Mouse (Mus musculus) intestine, embryonic 14.5 days (tissue): ENCODE results near the gene Ube2l3. TPM values are rescaled to one million over a fixed set of nuclear protein-coding genes. Genes with fewer than 3 reads are reported as not detected.
A peak's percentile ranks its signal among the peaks of the same experiment; 100 is the strongest.

Source experiments
- microRNA counts: library from miRNA; unstranded; fragments of <30 nt; microRNA quantifications from one replicate; lab custom pipeline; 2016
- microRNA-seq: library from miRNA; unstranded; fragments of <30 nt; microRNA quantifications from one replicate; pipeline ENCODE4, GENCODE M21; 2016
- polyA plus RNA-seq: library from polyadenylated mRNA; unstranded; fragments of >200 nt; fragmentation: Nextera tagmentation; extraction: Ambion mirVana; gene quantifications from 2 replicates; pipeline ENCODE4 v1.2.1, GENCODE M21; 2014

The Ube2l3 gene
- polyA plus RNA-seq, 1 experiment from 2014 or later, result 345 TPM

MicroRNAs encoded within 50 kb of the gene (microRNA counts, 519-probe panel; counts per million panel counts)
- microRNA mmu-miR-130b (lab: Ali Mortazavi, UCI) (5,004 counts per million, percentile 85 among the panel's probes with 10 or more counts), microRNA mmu-miR-301b (lab: Ali Mortazavi, UCI) (3,385 counts per million, percentile 44 among the panel's probes with 10 or more counts)

Small RNA genes lying within 50 kb of the gene (microRNA-seq; reads per million reads assigned to microRNA genes)
- gene Mir130b, result 9,168 reads per million, percentile 95 among the genes with 10 or more reads in this experiment
- gene Mir301b, result 166 reads per million, percentile 64 among the genes with 10 or more reads in this experiment

Other genes starting within 250 kb of the Ube2l3 start
- gene Mapk1, start 219.3 kb downstream of the Ube2l3 start, polyA plus RNA-seq, result 181 and 189 TPM in 2 replicates
- gene Ypel1, start 133.0 kb downstream of the Ube2l3 start, polyA plus RNA-seq, result 25.5 and 32.3 TPM in 2 replicates
- 126 and 140 TPM in 2 replicates for gene Ppil2, start 91.4 kb downstream of the Ube2l3 start, polyA plus RNA-seq
- gene 2610318N02Rik, start 77.5 kb downstream of the Ube2l3 start, polyA plus RNA-seq, result 38.5 TPM in 2 replicates
- gene Sdf2l1, start 70.3 kb downstream of the Ube2l3 start, polyA plus RNA-seq, result 55.7 and 69.0 TPM in 2 replicates
- 25.2 and 31.0 TPM in 2 replicates for gene Ydjc, start 58.0 kb downstream of the Ube2l3 start, polyA plus RNA-seq
- 2.0 and 2.2 TPM in 2 replicates for gene Ccdc116, start 55.4 kb downstream of the Ube2l3 start, polyA plus RNA-seq
- 0.50 and 0.60 TPM in 2 replicates for gene Rimbp3, start 6.0 kb upstream of the Ube2l3 start, polyA plus RNA-seq
- gene Hic2, start 30.9 kb upstream of the Ube2l3 start, polyA plus RNA-seq, result 5.0 and 5.3 TPM in 2 replicates
- 9.0 and 10.8 TPM in 2 replicates for gene Tmem191c, start 73.4 kb upstream of the Ube2l3 start, polyA plus RNA-seq
- gene Serpind1, start 128.7 kb upstream of the Ube2l3 start, polyA plus RNA-seq, result 0.19 and 0.22 TPM in 2 replicates
- gene Snap29, start 203.3 kb upstream of the Ube2l3 start, polyA plus RNA-seq, result 6.0 and 6.5 TPM in 2 replicates
- gene Pi4ka, start 203.7 kb upstream of the Ube2l3 start, polyA plus RNA-seq, result 38.0 and 38.7 TPM in 2 replicates
- 54.7 and 56.4 TPM in 2 replicates for gene Crkl, start 249.3 kb upstream of the Ube2l3 start, polyA plus RNA-seq